Mouse (Mus musculus): ENCODE data around the gene Usp35. TPM values are rescaled to one million over a fixed set of nuclear protein-coding genes. Genes with fewer than 3 reads are reported as not detected.
A peak's percentile ranks its signal among the peaks of the same experiment; 100 is the strongest.

The Usp35 gene
- total and polyA plus RNA-seq, 2 experiments from 2014 or later = 3.8 to 15.0 TPM

DNA sequence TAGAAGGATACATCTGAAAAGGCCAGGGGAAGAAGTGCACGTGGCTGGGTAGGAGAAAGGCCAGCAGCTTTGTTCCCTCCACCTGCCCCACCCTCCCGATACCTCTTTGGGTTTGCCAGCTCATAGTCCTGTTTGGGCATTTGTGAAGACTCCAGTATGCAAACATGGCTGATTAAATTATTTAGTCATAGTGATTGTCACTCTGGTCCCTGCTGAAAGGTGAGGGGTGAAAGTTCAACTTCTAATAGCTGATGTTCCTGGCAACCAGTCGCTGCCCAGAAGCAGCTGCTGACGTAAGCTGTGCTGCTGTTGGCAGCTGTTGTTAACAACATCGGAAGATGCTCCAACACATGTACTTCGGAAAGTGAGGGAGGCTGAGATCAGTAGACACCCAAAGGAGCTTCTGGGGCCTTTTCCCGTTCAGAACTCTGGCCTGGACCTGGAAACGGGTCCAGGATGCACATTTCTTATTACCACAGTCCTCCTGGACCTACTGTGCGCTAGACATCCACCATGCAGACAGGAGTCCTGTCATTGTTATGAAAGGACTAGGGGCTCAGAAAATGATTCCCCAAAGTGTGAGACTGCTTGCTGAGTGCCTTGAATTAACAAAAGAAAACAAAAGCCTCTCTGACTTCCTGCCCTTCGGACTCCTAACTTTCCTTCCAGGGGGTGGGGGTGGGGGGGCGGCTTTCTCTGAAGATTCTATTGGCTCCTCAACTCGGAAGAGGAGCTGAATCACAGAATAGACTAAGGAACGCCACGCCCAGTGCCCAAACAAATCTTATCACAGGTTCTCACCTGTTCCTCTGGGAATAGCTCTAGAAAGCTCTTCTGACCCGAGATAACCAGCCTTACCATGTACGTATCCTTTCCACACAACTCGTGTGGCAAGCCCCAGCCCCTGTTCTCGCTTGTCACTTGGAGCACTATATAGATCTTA, 9.4 kb upstream of the Usp35 start:
- H3K27me3 ChIP-seq (ENCODE audit: insufficient read depth, low read length) = no peaks in the 10 kb centered on the region
- WGBS = 73% methylated on average over 18 of the region's 18 CpGs

DNA sequence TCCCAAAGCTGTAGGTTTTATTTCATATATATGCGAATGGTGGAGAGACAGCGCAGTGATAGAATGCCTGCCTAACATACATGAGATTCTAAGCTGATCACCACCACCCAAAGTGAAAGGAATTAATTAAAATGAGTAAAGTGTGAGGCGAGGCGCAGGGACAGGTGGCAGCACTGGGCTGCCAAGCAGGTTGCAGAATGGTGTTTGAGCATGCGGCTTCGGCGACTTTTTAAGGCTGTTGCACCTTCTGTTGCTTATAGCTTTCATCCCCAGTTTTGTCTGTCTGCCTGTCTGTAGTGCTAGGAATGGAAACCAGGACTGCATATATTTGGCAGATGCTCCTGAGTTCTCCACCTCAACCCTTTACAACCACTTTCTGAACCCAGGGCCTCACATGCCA, 7.8 kb upstream of the Usp35 start:
- Histone ChIP-seq H3K9me3 (ENCODE audit: low read length) (no peaks in the 10 kb centered on the region), H3K27me3 (ENCODE audit: insufficient read depth, low read length) (no peaks in the 10 kb centered on the region), H3K4me2 (ENCODE audit: low read depth) (no peak overlapping the region), H3K27ac (ENCODE audit: low read depth, low read length) (peak overlapping the region; percentile 9; the same call in 1 of the 2 replicates), H3K4me1 (ENCODE audit: insufficient read depth) (0 out of 2 replicates have a peak, but pooled peaks cover 1% of the 10 kb centered on the region), H3K9ac (no peak overlapping the region), H3K4me3 (ENCODE audit: low read depth, low read length) (no peak overlapping the region), H3K36me3 (ENCODE audit: insufficient read depth) (no peaks in the 10 kb centered on the region)
- ATAC-seq (peak; percentile 68), DNase-seq (peak; percentile 71)
- peak; percentile 30 for TF ChIP-seq CTCF (IDR thresholded peaks at IDR 0.05; ENCODE audit: low read depth)
- WGBS = 55% methylated on average over 7 of the region's 7 CpGs

More for the DNA sequence above, 9.4 kb upstream of the Usp35 start:
- H3K9me3 ChIP-seq (ENCODE audit: low read length) = no peaks in the 10 kb centered on the region
- no peak overlapping the region for H3K27ac ChIP-seq (ENCODE audit: low read depth, low read length)
- DNase-seq (no peak), ATAC-seq (no peak)
- H3K4me2 ChIP-seq (ENCODE audit: low read depth) = no peak overlapping the region
- no peak for TF ChIP-seq CTCF (IDR thresholded peaks at IDR 0.05; ENCODE audit: low read depth)
- H3K4me1 ChIP-seq (ENCODE audit: insufficient read depth) = peaks cover 16% of the 10 kb centered on the region; the same call in 1 of the 2 replicates
- H3K4me3 ChIP-seq (ENCODE audit: low read depth, low read length) = no peak overlapping the region
- no peaks in the 10 kb centered on the region for H3K36me3 ChIP-seq (ENCODE audit: insufficient read depth)
- no peak overlapping the region for H3K9ac ChIP-seq

DNA sequence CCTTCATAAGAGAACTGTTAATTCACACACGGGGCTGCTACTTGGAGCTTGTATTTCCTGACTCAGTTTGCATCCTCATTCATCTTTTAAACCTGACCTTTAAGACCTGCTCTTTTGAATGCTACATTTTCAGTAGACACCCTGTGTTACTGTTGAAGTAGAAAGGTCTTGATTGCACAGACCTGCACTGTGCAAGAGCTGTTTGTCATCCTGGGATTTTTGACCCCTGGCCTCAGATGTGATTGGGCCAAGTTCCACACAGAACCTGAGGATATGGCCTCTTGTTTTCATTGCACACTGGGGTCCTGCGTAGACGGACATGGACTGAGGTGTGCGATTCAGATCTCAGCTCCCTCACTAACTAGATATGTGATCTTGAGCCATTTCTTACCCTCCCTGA, 6.8 kb upstream of the Usp35 start:
- Histone ChIP-seq H3K36me3 (ENCODE audit: insufficient read depth) (no peaks in the 10 kb centered on the region), H3K4me3 (ENCODE audit: low read depth, low read length) (no peak overlapping the region), H3K4me1 (ENCODE audit: insufficient read depth) (no peaks in the 10 kb centered on the region), H3K27ac (ENCODE audit: low read depth, low read length) (no peak overlapping the region), H3K9me3 (ENCODE audit: low read length) (no peaks in the 10 kb centered on the region), H3K4me2 (ENCODE audit: low read depth) (no peak overlapping the region), H3K9ac (no peak overlapping the region), H3K27me3 (ENCODE audit: insufficient read depth, low read length) (no peaks in the 10 kb centered on the region)
- WGBS = 83% methylated on average over 4 of the region's 4 CpGs
- DNase-seq (no peak), ATAC-seq (no peak)
- TF ChIP-seq CTCF (IDR thresholded peaks at IDR 0.05; ENCODE audit: low read depth) = no peak

DNA sequence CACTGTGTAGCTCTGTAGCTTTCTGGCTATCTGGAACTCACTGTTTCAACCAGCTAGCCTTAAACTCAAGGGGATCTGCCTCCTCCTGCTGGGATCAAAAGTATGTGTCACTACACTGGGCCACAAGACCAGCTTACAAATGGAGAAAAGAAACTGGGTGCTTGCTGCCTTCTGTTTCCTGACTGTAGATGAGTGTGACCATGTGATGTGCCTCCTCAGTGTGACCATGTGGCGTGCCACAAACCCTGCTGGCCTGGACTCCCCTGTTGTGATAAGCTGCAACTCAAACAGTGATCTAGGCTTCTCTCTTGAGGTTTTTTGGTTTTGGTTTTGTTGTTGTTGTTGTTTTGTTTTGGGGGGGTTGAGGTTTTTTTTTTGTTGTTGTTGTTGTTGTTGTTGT, 4.9 kb upstream of the Usp35 start:
- Histone ChIP-seq H3K36me3 (ENCODE audit: insufficient read depth) (no peaks in the 10 kb centered on the region), H3K4me1 (ENCODE audit: insufficient read depth) (peaks cover 7% of the 10 kb centered on the region; the same call in 1 of the 2 replicates), H3K9ac (no peak overlapping the region), H3K4me3 (ENCODE audit: low read depth, low read length) (no peak overlapping the region), H3K27me3 (ENCODE audit: insufficient read depth, low read length) (no peaks in the 10 kb centered on the region), H3K4me2 (ENCODE audit: low read depth) (no peak overlapping the region), H3K27ac (ENCODE audit: low read depth, low read length) (no peak overlapping the region), H3K9me3 (ENCODE audit: low read length) (no peaks in the 10 kb centered on the region)
- TF ChIP-seq CTCF (IDR thresholded peaks at IDR 0.05; ENCODE audit: low read depth) = no peak
- ATAC-seq (no peak), DNase-seq (no peak)
- WGBS = 56% methylated on average over 1 of the region's 1 CpGs

DNA sequence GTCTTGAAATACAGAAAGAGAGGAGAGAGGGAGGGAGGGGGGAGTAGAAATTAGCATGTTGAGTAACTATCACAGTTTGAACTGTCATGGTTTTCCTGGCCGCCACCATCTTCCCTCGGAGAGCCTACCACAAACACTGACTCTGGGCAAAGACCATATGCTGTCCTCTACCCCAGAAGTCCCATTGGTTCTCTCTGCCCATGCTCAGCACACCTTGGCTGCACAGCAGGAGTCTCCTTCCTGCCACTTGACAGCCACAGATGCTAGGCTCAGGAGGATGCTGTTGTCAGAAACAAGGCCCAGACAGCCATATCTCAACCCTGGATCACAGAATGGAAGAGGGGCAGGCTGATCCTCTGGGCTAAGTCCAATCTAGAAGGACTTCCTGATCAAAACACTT, 2.6 kb upstream of the Usp35 start:
- Histone ChIP-seq H3K4me2 (ENCODE audit: low read depth) (no peak overlapping the region), H3K4me1 (ENCODE audit: insufficient read depth) (peaks cover 14% of the 10 kb centered on the region), H3K36me3 (ENCODE audit: insufficient read depth) (no peaks in the 10 kb centered on the region), H3K9ac (no peak overlapping the region), H3K27me3 (ENCODE audit: insufficient read depth, low read length) (no peaks in the 10 kb centered on the region), H3K9me3 (ENCODE audit: low read length) (no peaks in the 10 kb centered on the region), H3K27ac (ENCODE audit: low read depth, low read length) (no peak overlapping the region), H3K4me3 (ENCODE audit: low read depth, low read length) (no peak overlapping the region)
- ATAC-seq (no peak), DNase-seq (no peak)
- 79% methylated on average over 2 of the region's 2 CpGs for WGBS
- no peak for TF ChIP-seq CTCF (IDR thresholded peaks at IDR 0.05; ENCODE audit: low read depth)

DNA sequence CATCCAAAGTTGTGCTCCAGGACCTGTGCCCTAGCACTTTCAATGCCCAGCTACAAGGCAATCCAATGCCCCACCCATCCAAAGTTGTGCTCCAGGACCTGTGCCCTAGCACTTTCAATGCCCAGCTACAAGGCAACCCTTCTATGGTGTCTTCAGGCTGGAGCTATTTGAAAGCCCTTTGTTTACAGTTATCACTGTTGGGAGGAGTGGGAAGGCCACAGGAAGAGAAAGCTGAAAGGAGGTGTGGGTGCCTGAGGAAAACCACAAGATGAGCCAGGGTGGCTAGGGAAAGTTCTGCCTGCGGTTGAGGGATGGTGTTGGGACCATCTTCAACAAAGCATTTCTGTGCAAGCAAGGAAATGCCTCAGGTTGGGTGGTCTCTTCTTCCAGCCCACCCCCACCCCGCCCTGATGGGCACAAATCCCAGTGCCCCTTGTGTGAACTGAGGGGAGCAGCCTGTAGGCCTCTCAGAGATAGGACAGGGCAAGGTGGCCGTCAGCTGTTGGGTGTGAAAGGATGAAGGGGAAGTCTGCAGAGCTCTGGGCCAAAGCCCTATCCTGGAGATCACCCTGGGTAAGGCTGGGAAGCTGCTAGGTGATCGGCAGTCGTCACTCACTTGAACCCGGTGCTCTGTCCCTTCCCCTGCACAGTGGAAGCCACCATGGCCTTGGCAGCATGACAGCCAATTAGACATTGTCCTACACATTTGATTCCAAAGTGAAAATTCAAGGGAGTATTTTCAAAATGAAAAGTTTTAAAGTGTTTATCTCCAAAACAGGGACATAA, 1.5 kb upstream of the Usp35 start:
- H3K9me3 ChIP-seq (ENCODE audit: low read length) = no peaks in the 10 kb centered on the region
- ATAC-seq (no peak), DNase-seq (no peak)
- peaks cover 14% of the 10 kb centered on the region for H3K4me1 ChIP-seq (ENCODE audit: insufficient read depth)
- WGBS = 87% methylated on average over 6 of the region's 6 CpGs
- H3K36me3 ChIP-seq (ENCODE audit: insufficient read depth) = no peaks in the 10 kb centered on the region
- H3K4me2 ChIP-seq (ENCODE audit: low read depth) = peak overlapping the region; percentile 58
- no peak for TF ChIP-seq CTCF (IDR thresholded peaks at IDR 0.05; ENCODE audit: low read depth)
- peak overlapping the region; percentile 76; the same call in 1 of the 2 replicates for H3K9ac ChIP-seq
- no peak overlapping the region for H3K27ac ChIP-seq (ENCODE audit: low read depth, low read length)
- peak overlapping the region; percentile 91 for H3K4me3 ChIP-seq (ENCODE audit: low read depth, low read length)
- H3K27me3 ChIP-seq (ENCODE audit: insufficient read depth, low read length) = no peaks in the 10 kb centered on the region
